Mouse (Mus musculus): ENCODE data around the gene Cyth1.

Cyth1 gene

GRCm38 (mm10) chr11:118101133-118101532 is 147.3 kb downstream of the Cyth1 start:
- DNase-seq: peak; percentile 24

GRCm38 (mm10) chr11:118096736-118097135 is 151.7 kb downstream of the Cyth1 start:
- no peak for DNase-seq

- no peak for DNase-seq
These were observed 153.4 kb downstream of the Cyth1 start for GRCm38 (mm10) chr11:118095004-118095403.

- DNase-seq: peak; percentile 63
These were observed 157.3 kb downstream of the Cyth1 start for GRCm38 (mm10) chr11:118091002-118091670.

- DNase-seq: no peak
These were observed 159.5 kb downstream of the Cyth1 start for GRCm38 (mm10) chr11:118088896-118089295.

- peak; percentile 57 for DNase-seq
These were observed 162.4 kb downstream of the Cyth1 start for GRCm38 (mm10) chr11:118085961-118086360.

GRCm38 (mm10) chr11:118085176-118085575 is 163.2 kb downstream of the Cyth1 start:
- DNase-seq: peak; percentile 56

GRCm38 (mm10) chr11:118084266-118084665 is 164.1 kb downstream of the Cyth1 start:
- DNase-seq: peak; percentile 42

- DNase-seq: peak; percentile 93
These were observed 164.6 kb downstream of the Cyth1 start for GRCm38 (mm10) chr11:118083811-118084210.

- no peak for DNase-seq
These were observed 166.1 kb downstream of the Cyth1 start for GRCm38 (mm10) chr11:118082294-118082693.
